Mouse (Mus musculus): ENCODE results near the gene Rabgap1.

- TF ChIP-seq CTCF (IDR thresholded peaks at IDR 0.05; ENCODE audit: control insufficient read depth, insufficient read depth, insufficient replicate concordance, low read depth, low read length) (no peak), POLR2A (IDR thresholded peaks at IDR 0.05; ENCODE audit: control insufficient read depth, low read depth, low read length) (no peak)
Measured at GRCm38 (mm10) chr2:37527587-37527986, 84.5 kb downstream of the Rabgap1 start.

Data from testis, adult 2 months (tissue).